Mouse (Mus musculus) hindbrain, embryonic 14.5 days (tissue): ENCODE results near the gene Rpl23. TPM values are rescaled to one million over a fixed set of nuclear protein-coding genes. Genes with fewer than 3 reads are reported as not detected.
A peak's percentile ranks its signal among the peaks of the same experiment; 100 is the strongest.

ENCODE experiments used
- ATAC-seq: fragments of 200-750 bp; cut with Nextera tagmentation; 2 replicates; pipeline ENCODE4 v1.8.0; 2017; ENCODE audit warnings: moderate number of reproducible peaks, mild to moderate bottlenecking, moderate TSS enrichment, moderate library complexity; ENCODE audit not compliant: low FRiP score
- DNase-seq: peaks from one replicate; pipeline ENCODE4 v3.0.0-alpha.2; 2015; ENCODE audit warnings: low spot score
- H3K27ac ChIP-seq: fragments of 300-500 bp; sonication (generic); 2 replicates; pipeline ENCODE4 v1.5.1; 2014; ENCODE audit warnings: mild to moderate bottlenecking, moderate library complexity
- H3K27me3 ChIP-seq: fragments of 300-500 bp; sonication (generic); 2 replicates; pipeline ENCODE4 v1.6.1; 2014; ENCODE audit warnings: mild to moderate bottlenecking, low read length, mixed read lengths; ENCODE audit not compliant: control insufficient read depth, insufficient read depth
- H3K36me3 ChIP-seq: fragments of 300-500 bp; sonication (generic); replicated peaks from 2 replicates; pipeline ENCODE4 v1.6.1; 2014; ENCODE audit not compliant: control insufficient read depth, insufficient read depth
- H3K4me1 ChIP-seq: fragments of 300-500 bp; sonication (generic); replicated peaks from 2 replicates; pipeline ENCODE4 v1.6.1; 2014; ENCODE audit warnings: antibody characterized with exemption, low read length, mixed read lengths; ENCODE audit not compliant: control insufficient read depth, insufficient read depth
- H3K4me2 ChIP-seq: fragments of 300-500 bp; sonication (generic); replicated peaks from 2 replicates; pipeline ENCODE4 v1.6.1; 2014; ENCODE audit warnings: mild to moderate bottlenecking, moderate library complexity
- H3K4me3 ChIP-seq: fragments of 300-500 bp; sonication (generic); replicated peaks from 2 replicates; pipeline ENCODE4 v1.5.1; 2014; ENCODE audit warnings: mild to moderate bottlenecking, low read length
- H3K9ac ChIP-seq: fragments of 300-500 bp; sonication (generic); 2 replicates; pipeline ENCODE4 v1.6.1; 2014
- H3K9me3 ChIP-seq: fragments of 300-500 bp; sonication (generic); 2 replicates; pipeline ENCODE4 v1.6.1; 2016; ENCODE audit warnings: low read length; ENCODE audit not compliant: control insufficient read depth
- WGBS: fragments of 180-500 bp; shearing (Covaris S2); extraction: QIAGEN DNeasy Blood & Tissue Kit; methylation state at CpG from one replicate; pipeline ENCODE4 v1.1.7; 2014; 5-methylcytosine and 5-hydroxymethylcytosine counted together
- polyA plus RNA-seq: library from polyadenylated mRNA; unstranded; fragments of >200 nt; fragmentation: Nextera tagmentation; extraction: Ambion mirVana; gene quantifications from 2 replicates; pipeline ENCODE4 v1.2.1, GENCODE M21; 2014

The Rpl23 gene
- polyA plus RNA-seq, 1 experiment from 2014 or later, result 419 TPM

GRCm38 (mm10) chr11:97744063-97744717, 38.0 kb downstream of the Rpl23 start, which contains the start of gene Pip4k2b:
Pip4k2b (minus strand) TSS chr11:97744704.
- Histone ChIP-seq H3K27me3 (no peaks in the 10 kb centered on the region), H3K9ac (peak within 1 kb of the TSS; percentile 75), H3K4me3 (peak within 1 kb of the TSS; percentile 83), H3K36me3 (peaks cover 35% of the 10 kb centered on the region), H3K4me1 (peaks cover 32% of the 10 kb centered on the region), H3K27ac (peak within 1 kb of the TSS; percentile 97), H3K9me3 (no peaks in the 10 kb centered on the region), H3K4me2 (peak within 1 kb of the TSS; percentile 78)
- DNase-seq, result no peak
- under 1% methylated on average over 51 of the region's 63 CpGs for WGBS
- ATAC-seq, result peak; percentile 46

GRCm38 (mm10) chr11:97743423-97743822, 38.8 kb downstream of the Rpl23 start:
- no peaks in the 10 kb centered on the region for H3K27me3 ChIP-seq
- DNase-seq, result no peak
- 31% methylated on average over 9 of the region's 9 CpGs for WGBS

GRCm38 (mm10) chr11:97742591-97742990, 39.6 kb downstream of the Rpl23 start:
- Histone ChIP-seq H3K4me3 (peak overlapping the region; percentile 83), H3K4me2 (peak overlapping the region; percentile 78), H3K36me3 (peaks cover 19% of the 10 kb centered on the region), H3K27me3 (no peaks in the 10 kb centered on the region), H3K4me1 (peaks cover 32% of the 10 kb centered on the region), H3K9me3 (no peaks in the 10 kb centered on the region), H3K9ac (peak overlapping the region; percentile 75; the same call in 1 of the 2 replicates), H3K27ac (no peak overlapping the region)
- DNase-seq, result no peak
- WGBS, result 73% methylated on average over 9 of the region's 9 CpGs
- ATAC-seq, result no peak

More at GRCm38 (mm10) chr11:97743423-97743822, 38.8 kb downstream of the Rpl23 start:
- Histone ChIP-seq H3K9me3 (no peaks in the 10 kb centered on the region), H3K4me3 (peak overlapping the region; percentile 83), H3K9ac (peak overlapping the region; percentile 75), H3K27ac (peak overlapping the region; percentile 97; the same call in 1 of the 2 replicates), H3K4me1 (peaks cover 32% of the 10 kb centered on the region), H3K36me3 (peaks cover 27% of the 10 kb centered on the region), H3K4me2 (peak overlapping the region; percentile 78)
- no peak for ATAC-seq

GRCm38 (mm10) chr11:97742157-97742556, 40.1 kb downstream of the Rpl23 start:
- peak overlapping the region; percentile 78 for H3K4me2 ChIP-seq

GRCm38 (mm10) chr11:97740190-97740589, 42.0 kb downstream of the Rpl23 start:
- no peak for DNase-seq
- Histone ChIP-seq H3K27ac (0 out of 2 replicates have a peak overlapping the region, but pooled peaks have one; percentile 14), H3K4me2 (no peak overlapping the region), H3K4me3 (no peak overlapping the region), H3K36me3 (no peaks in the 10 kb centered on the region), H3K27me3 (no peaks in the 10 kb centered on the region), H3K9ac (no peak overlapping the region), H3K4me1 (peaks cover 32% of the 10 kb centered on the region), H3K9me3 (no peaks in the 10 kb centered on the region)
- no peak for ATAC-seq
- 45% methylated on average over 7 of the region's 7 CpGs for WGBS

More at GRCm38 (mm10) chr11:97742157-97742556, 40.1 kb downstream of the Rpl23 start:
- peak overlapping the region; percentile 83 for H3K4me3 ChIP-seq
- H3K9ac ChIP-seq, result 0 out of 2 replicates have a peak overlapping the region, but pooled peaks have one; percentile 75
- H3K36me3 ChIP-seq, result peaks cover 14% of the 10 kb centered on the region
- H3K4me1 ChIP-seq, result peaks cover 32% of the 10 kb centered on the region
- ATAC-seq (no peak), DNase-seq (no peak)
- no peaks in the 10 kb centered on the region for H3K9me3 ChIP-seq
- WGBS, result 95% methylated on average over 5 of the region's 5 CpGs
- H3K27me3 ChIP-seq, result no peaks in the 10 kb centered on the region
- no peak overlapping the region for H3K27ac ChIP-seq

- Histone ChIP-seq H3K9me3 (no peaks in the 10 kb centered on the region), H3K4me1 (peaks cover 32% of the 10 kb centered on the region), H3K27me3 (no peaks in the 10 kb centered on the region), H3K27ac (no peak overlapping the region), H3K4me3 (no peak overlapping the region), H3K36me3 (no peaks in the 10 kb centered on the region), H3K4me2 (no peak overlapping the region), H3K9ac (no peak overlapping the region)
- ATAC-seq (no peak), DNase-seq (no peak)
- 91% methylated on average over 3 of the region's 3 CpGs for WGBS
These were observed 43.1 kb downstream of the Rpl23 start for GRCm38 (mm10) chr11:97739155-97739554.

- no peak for ATAC-seq
- Histone ChIP-seq H3K27me3 (no peaks in the 10 kb centered on the region), H3K36me3 (no peaks in the 10 kb centered on the region), H3K4me1 (peaks cover 31% of the 10 kb centered on the region), H3K9me3 (no peaks in the 10 kb centered on the region), H3K4me2 (no peak overlapping the region), H3K9ac (no peak overlapping the region), H3K4me3 (no peak overlapping the region), H3K27ac (no peak overlapping the region)
- no peak for DNase-seq
- 66% methylated on average over 6 of the region's 6 CpGs for WGBS
These were observed 43.5 kb downstream of the Rpl23 start for GRCm38 (mm10) chr11:97738703-97739102.

GRCm38 (mm10) chr11:97737600-97737999, 44.6 kb downstream of the Rpl23 start:
- Histone ChIP-seq H3K4me1 (peaks cover 20% of the 10 kb centered on the region), H3K27me3 (no peaks in the 10 kb centered on the region), H3K9ac (no peak overlapping the region), H3K36me3 (no peaks in the 10 kb centered on the region; the same call in 1 of the 2 replicates), H3K9me3 (no peaks in the 10 kb centered on the region), H3K4me3 (no peak overlapping the region), H3K4me2 (no peak overlapping the region), H3K27ac (no peak overlapping the region)
- WGBS, result 61% methylated on average over 4 of the region's 4 CpGs
- DNase-seq, result no peak
- ATAC-seq, result no peak

GRCm38 (mm10) chr11:97736645-97737044, 45.6 kb downstream of the Rpl23 start:
- peaks cover 12% of the 10 kb centered on the region; the same call in 1 of the 2 replicates for H3K4me1 ChIP-seq
- DNase-seq (no peak), ATAC-seq (no peak)
- no peak overlapping the region for H3K9ac ChIP-seq
- H3K36me3 ChIP-seq, result peaks cover 7% of the 10 kb centered on the region
- no peak overlapping the region for H3K27ac ChIP-seq
- no peak overlapping the region for H3K4me2 ChIP-seq
- WGBS, result 94% methylated on average over 5 of the region's 5 CpGs
- H3K27me3 ChIP-seq, result no peaks in the 10 kb centered on the region
- H3K9me3 ChIP-seq, result no peaks in the 10 kb centered on the region
- H3K4me3 ChIP-seq, result no peak overlapping the region
